Mouse (Mus musculus) testis, adult 2 months (tissue): ENCODE results near the gene Antxr2. TPM values are rescaled to one million over a fixed set of nuclear protein-coding genes. Genes with fewer than 3 reads are reported as not detected.

Experiments
- H3K27ac ChIP-seq: fragments of 200-500 bp; 2 replicates; pipeline ENCODE4 v1.5.1; 2012; ENCODE audit warnings: low read depth, low read length; ENCODE audit not compliant: control insufficient read depth, insufficient read depth
- H3K27me3 ChIP-seq: fragments of 200-500 bp; 2 replicates; pipeline ENCODE4 v1.6.1; 2012; ENCODE audit warnings: mild to moderate bottlenecking, low read length, moderate library complexity; ENCODE audit not compliant: control insufficient read depth, insufficient read depth
- H3K36me3 ChIP-seq: fragments of 200-500 bp; 2 replicates; pipeline ENCODE4 v1.6.1; 2012; ENCODE audit warnings: mild to moderate bottlenecking, low read length; ENCODE audit not compliant: control insufficient read depth, insufficient read depth
- H3K4me1 ChIP-seq: fragments of 200-500 bp; 2 replicates; pipeline ENCODE4 v1.6.1; 2012; ENCODE audit warnings: low read length; ENCODE audit not compliant: control insufficient read depth, insufficient read depth
- H3K4me3 ChIP-seq: fragments of 200-500 bp; 2 replicates; pipeline ENCODE4 v1.5.1; 2012; ENCODE audit warnings: low read depth, mild to moderate bottlenecking, low read length, moderate library complexity, mixed read lengths; ENCODE audit not compliant: control insufficient read depth
- CTCF ChIP-seq: fragments of 200-500 bp; IDR thresholded peaks from 2 replicates; pipeline ENCODE4 v1.5.1; 2012; ENCODE audit warnings: low read depth, mild to moderate bottlenecking, inconsistent platforms, low read length, moderate library complexity; ENCODE audit not compliant: control insufficient read depth, insufficient read depth, insufficient replicate concordance
- POLR2A ChIP-seq: fragments of 200-500 bp; IDR thresholded peaks from 2 replicates; pipeline ENCODE4 v1.6.1; 2012; ENCODE audit warnings: low read depth, mild to moderate bottlenecking, inconsistent platforms, low read length, moderate library complexity; ENCODE audit not compliant: control insufficient read depth
- polyA plus RNA-seq: library from polyadenylated mRNA; depleted of rRNA; stranded (reverse); fragments of >200 nt; gene quantifications from 2 replicates; pipeline ENCODE4 v1.2.3, GENCODE M21; 2012; rRNA removed

The Antxr2 gene
- polyA plus RNA-seq, 1 experiment = 2.7 TPM

GRCm38 (mm10) chr5:97837333-97837732 is 193.5 kb downstream of the Antxr2 start:
- H3K27me3 ChIP-seq = no peaks in the 10 kb centered on the region
- no peak overlapping the region for H3K27ac ChIP-seq
- no peaks in the 10 kb centered on the region for H3K4me1 ChIP-seq
- H3K36me3 ChIP-seq = no peaks in the 10 kb centered on the region
- TF ChIP-seq CTCF (no peak), POLR2A (no peak)
- H3K4me3 ChIP-seq = no peak overlapping the region

- no peak overlapping the region for H3K27ac ChIP-seq
- H3K4me3 ChIP-seq = no peak overlapping the region
- no peaks in the 10 kb centered on the region for H3K4me1 ChIP-seq
- no peaks in the 10 kb centered on the region for H3K27me3 ChIP-seq
- H3K36me3 ChIP-seq = no peaks in the 10 kb centered on the region
- TF ChIP-seq POLR2A = no peak
- no peak for TF ChIP-seq CTCF
Observed at GRCm38 (mm10) chr5:97835418-97835817, 195.4 kb downstream of the Antxr2 start.

- Histone ChIP-seq H3K4me1 (no peaks in the 10 kb centered on the region), H3K36me3 (no peaks in the 10 kb centered on the region), H3K27me3 (no peaks in the 10 kb centered on the region), H3K27ac (no peak overlapping the region), H3K4me3 (no peak overlapping the region)
- no peak for TF ChIP-seq CTCF
- TF ChIP-seq POLR2A = no peak
Observed at GRCm38 (mm10) chr5:97834770-97835169, 196.1 kb downstream of the Antxr2 start.

Other genes starting within 250 kb of the Antxr2 start
- gene Prdm8, start 136.2 kb upstream of the Antxr2 start, polyA plus RNA-seq = 3.3 and 3.5 TPM in 2 replicates
- gene Fgf5, start 223.1 kb upstream of the Antxr2 start, polyA plus RNA-seq = not detected in 2 replicates